Mouse (Mus musculus): ENCODE data around the gene Peg12. TPM values are rescaled to one million over a fixed set of nuclear protein-coding genes. Genes with fewer than 3 reads are reported as not detected.

Peg12 gene
- polyA plus RNA-seq (2012; fragmentation: generic; extraction: Trizol): 1 to 10 TPM; 1.7 to 2.9 TPM

DNA sequence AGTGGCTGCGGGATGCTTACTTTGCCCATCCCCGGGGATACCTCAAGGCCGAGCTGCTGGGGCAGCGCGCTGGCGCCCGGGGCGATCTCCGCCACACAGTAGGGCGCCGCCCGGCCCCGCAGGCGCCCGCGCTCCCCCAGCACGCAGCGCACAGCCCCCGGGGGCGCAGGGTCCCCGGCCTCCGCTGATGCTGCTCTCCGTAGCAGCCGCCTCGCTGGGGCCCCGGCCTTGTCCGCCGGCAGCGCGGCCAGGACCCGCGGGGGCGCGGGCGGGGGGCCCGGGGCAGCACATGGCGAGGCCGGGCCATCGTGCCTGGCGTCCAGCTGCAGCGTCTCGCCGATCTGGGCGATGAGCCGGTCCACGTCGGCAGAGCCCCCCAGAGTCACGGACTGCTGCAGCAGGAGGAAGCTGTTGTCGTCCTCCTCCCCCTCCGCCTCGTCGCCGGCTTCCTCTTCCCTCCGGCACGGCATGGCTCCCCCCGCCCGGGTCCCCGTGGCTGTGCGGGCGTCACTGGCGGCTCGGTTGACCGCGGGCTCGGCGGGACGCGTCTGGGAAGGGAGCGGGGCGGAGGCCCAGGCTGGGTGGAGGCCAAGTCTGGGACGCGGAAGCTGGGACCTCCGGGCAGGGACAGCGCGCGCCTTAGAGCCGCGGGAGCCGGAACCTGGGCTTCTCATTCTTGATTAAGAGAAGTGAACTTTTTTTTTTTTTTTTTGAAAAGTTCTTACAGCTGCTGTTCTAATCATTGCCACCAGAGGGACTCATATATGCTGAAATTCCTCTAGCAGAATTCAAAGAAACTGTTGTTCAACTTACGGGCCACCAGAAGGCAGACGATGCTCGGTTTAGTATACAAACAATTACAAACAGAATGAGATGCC is at the start of gene Peg12:
Gene Peg12 (minus strand): TSS at position 633 of the 878 bp plus-strand sequence.

DNA sequence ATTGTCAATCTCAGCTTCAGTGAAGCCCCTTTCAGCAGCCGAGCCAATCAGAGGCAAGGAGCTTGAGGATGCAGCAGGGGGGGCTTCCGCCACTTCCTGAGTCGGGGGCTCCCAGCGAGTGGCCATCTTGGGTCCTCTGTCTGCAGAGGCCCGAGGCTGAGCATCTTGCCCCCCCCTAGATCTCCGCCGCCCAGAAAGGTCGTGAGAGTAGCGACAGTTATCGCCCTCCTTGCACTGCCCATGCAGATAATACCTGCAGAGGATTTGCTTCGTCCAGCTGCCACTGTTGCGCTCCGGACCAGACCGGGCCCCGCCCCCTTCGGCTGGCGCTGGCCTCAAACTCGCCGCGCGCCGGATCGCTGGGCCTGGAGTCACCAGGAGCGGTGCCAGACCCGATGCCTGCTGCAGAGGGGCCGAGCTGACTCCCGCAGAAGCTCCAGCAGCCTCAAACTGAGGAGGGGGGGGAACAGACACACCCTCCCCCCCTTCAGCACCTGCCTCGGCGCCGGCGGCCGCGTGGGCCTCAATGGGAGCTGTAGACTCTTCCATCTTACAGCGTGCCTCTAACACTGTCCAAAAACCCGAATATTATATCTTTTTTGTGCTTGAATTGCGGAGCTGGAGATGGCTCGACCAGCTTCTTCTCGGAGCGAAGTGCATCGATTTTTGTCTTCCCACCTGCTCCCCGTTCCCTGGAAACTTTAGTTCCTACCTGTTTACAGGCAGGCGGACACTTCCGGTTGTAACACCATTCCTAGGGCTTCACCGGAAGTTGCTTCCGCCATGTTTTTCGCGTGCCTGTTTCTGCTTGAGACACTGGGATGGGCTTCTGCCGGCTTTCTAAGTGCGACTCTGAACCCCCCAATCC is 44.6 kb downstream of the Peg12 start, which contains the start of gene Mkrn3:
Gene Mkrn3 (minus strand): TSS at position 647 of the 868 bp plus-strand sequence.

Other genes with a start within 250 kb of the Peg12 start
- under 1 TPM; 0.05 to 0.13 TPM for gene Ndn, start 117.9 kb downstream of the Peg12 start, polyA plus RNA-seq (2012; fragmentation: generic; extraction: Trizol)
- gene Magel2, start 87.5 kb downstream of the Peg12 start, polyA plus RNA-seq (2012; fragmentation: generic; extraction: Trizol): not detected
- 1 to 10 TPM in 1 of 2 experiments, under 1 TPM in 1; 0.11 to 1.1 TPM for gene Mkrn3, start 44.4 kb downstream of the Peg12 start, polyA plus RNA-seq (2012; fragmentation: generic; extraction: Trizol)